Mouse (Mus musculus) hindbrain, postnatal 0 days (tissue): ENCODE data around the gene Dnajc6. TPM values are rescaled to one million over a fixed set of nuclear protein-coding genes. Genes with fewer than 3 reads are reported as not detected.
A peak's percentile ranks its signal among the peaks of the same experiment; 100 is the strongest.

ENCODE experiments used
- ATAC-seq: fragments of 200-750 bp; cut with Nextera tagmentation; 2 replicates; pipeline ENCODE4 v1.8.0; 2017; ENCODE audit warnings: mild to moderate bottlenecking, moderate TSS enrichment, moderate library complexity
- DNase-seq: peaks from one replicate; pipeline ENCODE4 v3.0.0-alpha.2; 2015; ENCODE audit warnings: low spot score
- H3K27ac ChIP-seq: fragments of 300-500 bp; sonication (generic); 2 replicates; pipeline ENCODE4 v1.5.1; 2014; ENCODE audit warnings: mild to moderate bottlenecking
- H3K27me3 ChIP-seq: fragments of 300-500 bp; sonication (generic); 2 replicates; pipeline ENCODE4 v1.6.1; 2014; ENCODE audit warnings: low read length, mixed read lengths; ENCODE audit not compliant: insufficient read depth
- H3K36me3 ChIP-seq: fragments of 300-500 bp; sonication (generic); 2 replicates; pipeline ENCODE4 v1.6.1; 2014; ENCODE audit warnings: low read length, mixed read lengths; ENCODE audit not compliant: insufficient read depth
- H3K4me1 ChIP-seq: fragments of 300-500 bp; sonication (generic); 2 replicates; pipeline ENCODE4 v1.6.1; 2014; ENCODE audit warnings: antibody characterized with exemption, low read length, mixed read lengths; ENCODE audit not compliant: insufficient read depth
- H3K4me2 ChIP-seq: fragments of 300-500 bp; sonication (generic); 2 replicates; pipeline ENCODE4 v1.6.1; 2014; ENCODE audit warnings: low read depth, mild to moderate bottlenecking, low read length, moderate library complexity, mixed read lengths
- H3K4me3 ChIP-seq: fragments of 300-500 bp; sonication (generic); 2 replicates; pipeline ENCODE4 v1.5.1; 2014; ENCODE audit warnings: low read length
- H3K9ac ChIP-seq: fragments of 300-500 bp; sonication (generic); replicated peaks from 2 replicates; pipeline ENCODE4 v1.6.1; 2014; ENCODE audit warnings: mild to moderate bottlenecking, low read length, moderate library complexity, mixed read lengths
- H3K9me3 ChIP-seq: fragments of 300-500 bp; sonication (generic); 2 replicates; pipeline ENCODE4 v1.6.1; 2016; ENCODE audit warnings: low read length, mixed read lengths
- CTCF ChIP-seq: IDR thresholded peaks from 2 replicates; pipeline ENCODE4 v1.5.1; 2016; ENCODE audit warnings: antibody characterized with exemption, control low read depth, low read depth
- WGBS: fragments of 180-500 bp; shearing (Covaris S2); extraction: QIAGEN DNeasy Blood & Tissue Kit; methylation state at CpG from one replicate; pipeline ENCODE4 v1.1.7; 2014; 5-methylcytosine and 5-hydroxymethylcytosine counted together
- polyA plus RNA-seq: library from polyadenylated mRNA; unstranded; fragments of >200 nt; fragmentation: Nextera tagmentation; extraction: Ambion mirVana; gene quantifications from 2 replicates; pipeline ENCODE4 v1.2.1, GENCODE M21; 2015
- total RNA-seq: library from RNA; depleted of rRNA; stranded (reverse); fragments of >200 nt; gene quantifications from 2 replicates; pipeline ENCODE4 v1.2.3, GENCODE M21; 2014

The Dnajc6 gene
- total and polyA plus RNA-seq, 2 experiments from 2014 or later, result 60.9 to 205 TPM

DNA sequence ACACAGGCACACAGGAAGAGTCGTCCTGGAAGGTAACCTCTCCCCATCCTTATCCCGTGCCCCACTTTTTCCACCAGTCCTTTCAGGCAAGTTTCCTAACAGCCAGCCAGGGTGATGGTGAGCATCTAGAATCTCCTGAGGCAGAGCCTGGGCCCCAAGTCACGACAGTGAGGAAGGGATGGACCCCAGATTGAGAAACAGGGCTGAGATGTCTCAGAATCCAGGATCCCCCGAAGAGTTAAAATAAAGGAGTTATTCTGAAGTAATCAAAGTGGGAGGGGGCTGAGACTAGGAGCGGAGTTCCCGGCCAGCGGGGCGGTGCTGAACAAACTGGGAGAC is 150.4 kb downstream of the Dnajc6 start:
- DNase-seq (no peak), ATAC-seq (no peak)
- Histone ChIP-seq H3K4me1 (peaks cover 4% of the 10 kb centered on the region; the same call in 1 of the 2 replicates), H3K4me2 (peak overlapping the region; percentile 63), H3K4me3 (peak overlapping the region; percentile 98), H3K27ac (peak overlapping the region; percentile 62), H3K9ac (peak overlapping the region; percentile 41; the same call in 1 of the 2 replicates), H3K27me3 (no peaks in the 10 kb centered on the region), H3K9me3 (no peaks in the 10 kb centered on the region), H3K36me3 (no peaks in the 10 kb centered on the region)
- WGBS, result 1% methylated on average over 8 of the region's 8 CpGs
- TF ChIP-seq CTCF, result 0 out of 2 replicates have a peak, but pooled peaks have one; percentile 2

DNA sequence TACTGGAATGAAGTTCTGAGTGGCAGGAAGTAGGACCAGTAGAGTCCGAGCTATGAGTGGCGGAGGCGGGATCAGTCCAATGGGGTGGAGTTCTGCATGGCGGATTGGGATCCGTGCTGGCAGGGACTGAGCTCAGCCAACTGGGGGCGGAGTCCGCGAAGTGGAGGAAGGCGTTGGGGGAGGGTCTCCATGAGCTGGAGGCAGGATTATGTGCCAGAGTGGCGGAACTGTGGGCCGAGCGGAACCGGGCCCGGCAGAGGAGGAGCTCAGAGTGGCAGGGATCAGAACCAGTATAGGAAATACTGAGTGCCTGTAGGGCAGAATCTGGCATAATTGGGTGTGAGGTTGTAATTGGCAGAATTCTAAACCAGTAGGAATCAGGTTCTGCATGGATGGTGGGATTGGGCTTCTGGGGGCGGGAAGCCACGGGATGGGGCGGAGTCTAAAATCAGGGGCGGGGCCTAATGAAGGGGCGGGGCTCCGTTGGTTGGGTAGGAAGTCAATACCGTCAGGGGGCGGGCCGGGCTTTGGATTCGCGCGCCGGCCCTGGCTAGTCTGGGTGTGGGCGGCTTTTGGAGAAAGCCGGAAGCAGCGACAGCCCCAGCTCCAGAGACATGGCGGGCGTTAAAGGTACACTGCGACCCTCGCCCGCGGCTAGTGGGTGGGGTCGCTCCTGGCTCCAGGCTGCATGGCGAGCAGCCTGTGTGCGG is 150.9 kb downstream of the Dnajc6 start, which contains the start of gene Leprot:
TSS of gene Leprot (plus strand) at position 523 of the 710 bp plus-strand sequence.
- Histone ChIP-seq H3K9me3 (no peaks in the 10 kb centered on the region), H3K4me3 (peak within 1 kb of the TSS; percentile 98), H3K4me1 (peaks cover 4% of the 10 kb centered on the region; the same call in 1 of the 2 replicates), H3K4me2 (peak within 1 kb of the TSS; percentile 70), H3K36me3 (no peaks in the 10 kb centered on the region), H3K9ac (peak within 1 kb of the TSS; percentile 90), H3K27me3 (no peaks in the 10 kb centered on the region), H3K27ac (peak within 1 kb of the TSS; percentile 91)
- DNase-seq (peak; percentile 98), ATAC-seq (peak; percentile 98)
- peak; percentile 35 for TF ChIP-seq CTCF
- under 1% methylated on average over 39 of the region's 39 CpGs for WGBS

DNA sequence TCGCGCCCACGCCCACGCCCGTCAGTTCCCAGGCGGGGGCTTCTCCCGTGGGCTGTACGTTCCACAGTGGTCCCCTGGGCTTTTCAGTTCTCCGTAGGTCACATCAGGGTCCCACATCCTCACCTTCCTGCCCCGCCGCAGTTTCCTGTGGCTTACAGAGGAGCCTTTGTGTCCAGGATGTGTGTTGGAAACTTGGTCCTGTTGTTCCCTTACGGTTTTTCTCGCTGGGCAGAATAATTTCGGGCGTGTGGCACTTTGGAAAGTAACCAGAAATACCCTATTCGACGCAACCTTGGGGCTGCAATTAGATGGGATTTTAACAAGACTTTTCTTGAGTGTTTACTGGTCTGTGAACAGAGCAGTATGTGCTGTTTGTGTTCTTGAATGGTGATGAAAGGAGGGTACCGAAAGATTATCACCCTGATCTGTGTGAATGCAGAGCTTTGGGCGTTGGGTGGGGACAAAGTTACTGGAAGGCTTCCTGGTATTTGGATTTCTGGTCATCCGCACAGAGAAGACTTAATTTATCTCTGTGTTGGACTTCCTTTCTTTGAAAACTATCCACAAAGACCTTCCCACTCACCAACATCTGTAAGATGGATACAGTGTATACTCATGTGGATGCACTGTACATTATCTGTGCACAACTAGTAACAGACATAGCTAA is 151.7 kb downstream of the Dnajc6 start:
- Histone ChIP-seq H3K27me3 (no peaks in the 10 kb centered on the region), H3K4me2 (peak overlapping the region; percentile 70), H3K4me3 (peak overlapping the region; percentile 98), H3K36me3 (no peaks in the 10 kb centered on the region), H3K4me1 (peaks cover 4% of the 10 kb centered on the region; the same call in 1 of the 2 replicates), H3K9ac (peak overlapping the region; percentile 90), H3K9me3 (no peaks in the 10 kb centered on the region), H3K27ac (peak overlapping the region; percentile 91)
- no peak for TF ChIP-seq CTCF
- ATAC-seq (no peak), DNase-seq (no peak)
- WGBS, result 3% methylated on average over 20 of the region's 20 CpGs

DNA sequence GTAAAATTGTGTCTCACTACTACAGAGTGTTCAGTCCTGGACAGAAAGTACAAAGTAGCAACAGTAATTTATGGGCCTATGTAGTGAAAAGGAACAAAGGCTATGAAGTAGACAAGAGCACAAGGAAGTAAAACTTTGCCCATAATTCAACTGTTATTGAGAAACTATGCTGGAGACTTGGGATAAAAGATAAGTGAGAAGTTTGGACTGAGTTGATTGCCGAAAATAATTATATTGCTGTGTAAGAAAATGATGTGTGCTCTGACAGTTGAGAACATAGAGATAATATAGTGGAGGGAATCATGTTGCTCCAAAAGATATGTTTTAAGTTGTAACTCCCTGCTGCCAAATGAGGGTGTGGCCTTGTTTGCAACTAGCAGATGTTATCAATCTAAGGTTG is 152.3 kb downstream of the Dnajc6 start:
- ATAC-seq, result no peak
- Histone ChIP-seq H3K9ac (peak overlapping the region; percentile 90; the same call in 1 of the 2 replicates), H3K27ac (0 out of 2 replicates have a peak overlapping the region, but pooled peaks have one; percentile 91)

DNA sequence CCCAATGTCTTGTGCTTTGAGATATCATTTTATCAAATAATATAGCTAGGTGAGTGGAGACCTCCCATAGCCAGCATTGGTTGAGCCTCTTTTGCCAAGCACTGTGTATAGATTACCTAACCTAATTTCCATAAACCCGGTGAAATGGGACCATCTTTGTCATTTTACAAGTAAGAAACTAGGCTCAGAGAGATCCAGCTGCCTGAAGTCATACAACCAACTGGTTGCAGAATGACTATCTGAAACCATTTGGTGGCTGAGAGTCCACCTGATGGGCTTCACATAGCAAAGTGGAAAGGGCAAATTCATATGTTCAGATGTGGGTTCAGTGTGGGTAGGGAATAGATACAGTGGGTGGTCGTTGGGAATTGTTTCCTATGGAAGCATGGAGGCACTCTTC is 154.5 kb downstream of the Dnajc6 start:
- no peak overlapping the region for H3K4me2 ChIP-seq
- 94% methylated on average over 2 of the region's 2 CpGs for WGBS
- no peaks in the 10 kb centered on the region for H3K36me3 ChIP-seq
- no peak for ATAC-seq
- TF ChIP-seq CTCF, result no peak
- no peak overlapping the region for H3K9ac ChIP-seq
- H3K4me3 ChIP-seq, result no peak overlapping the region
- no peaks in the 10 kb centered on the region for H3K27me3 ChIP-seq
- H3K27ac ChIP-seq, result no peak overlapping the region
- no peak for DNase-seq
- H3K9me3 ChIP-seq, result no peaks in the 10 kb centered on the region
- peaks cover 4% of the 10 kb centered on the region; the same call in 1 of the 2 replicates for H3K4me1 ChIP-seq

More for the DNA sequence above, 152.3 kb downstream of the Dnajc6 start:
- H3K4me3 ChIP-seq, result peak overlapping the region; percentile 98
- WGBS, result 79% methylated on average over 1 of the region's 1 CpGs
- no peaks in the 10 kb centered on the region for H3K27me3 ChIP-seq
- no peak for TF ChIP-seq CTCF
- H3K36me3 ChIP-seq, result no peaks in the 10 kb centered on the region
- no peak for DNase-seq
- H3K4me2 ChIP-seq, result peak overlapping the region; percentile 70
- H3K4me1 ChIP-seq, result peaks cover 4% of the 10 kb centered on the region; the same call in 1 of the 2 replicates
- H3K9me3 ChIP-seq, result no peaks in the 10 kb centered on the region

DNA sequence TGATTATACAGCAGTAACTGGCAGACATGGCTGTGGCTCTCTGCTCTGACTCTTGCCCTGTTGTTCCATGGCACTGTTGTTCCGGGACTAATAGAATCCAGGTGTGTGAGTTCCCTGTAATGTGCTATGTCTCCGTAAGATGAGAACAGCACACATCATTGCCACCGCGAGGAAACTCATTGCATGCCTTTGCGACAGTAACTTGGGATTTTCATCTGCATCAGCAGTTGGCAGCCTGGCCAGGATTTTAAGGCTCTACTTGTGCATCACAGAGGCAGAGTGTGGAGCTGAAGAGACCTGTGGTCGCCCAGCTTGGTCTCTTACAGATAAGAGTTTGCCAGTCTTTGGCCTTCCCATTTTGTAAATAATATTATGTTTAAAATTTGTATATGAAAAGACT is 157.8 kb downstream of the Dnajc6 start:
- ATAC-seq (no peak), DNase-seq (no peak)
- H3K27me3 ChIP-seq, result no peaks in the 10 kb centered on the region
- WGBS, result 79% methylated on average over 6 of the region's 6 CpGs
- H3K9me3 ChIP-seq, result no peaks in the 10 kb centered on the region
- H3K36me3 ChIP-seq, result no peaks in the 10 kb centered on the region; the same call in 1 of the 2 replicates
- no peak overlapping the region for H3K27ac ChIP-seq
- H3K9ac ChIP-seq, result no peak overlapping the region
- H3K4me1 ChIP-seq, result no peaks in the 10 kb centered on the region
- H3K4me3 ChIP-seq, result no peak overlapping the region
- H3K4me2 ChIP-seq, result no peak overlapping the region
- no peak for TF ChIP-seq CTCF
